Mouse (Mus musculus) cerebellum, postnatal 14 days (tissue): Measurements from ENCODE around the gene Olfr1408.

Experiments
- DNase-seq, 2 experiments: peaks; one replicate each; pipeline ENCODE4 v3.0.0; 2021; ENCODE audit warnings: mixed read lengths in 2 of 2

The Olfr1408 gene

DNA sequence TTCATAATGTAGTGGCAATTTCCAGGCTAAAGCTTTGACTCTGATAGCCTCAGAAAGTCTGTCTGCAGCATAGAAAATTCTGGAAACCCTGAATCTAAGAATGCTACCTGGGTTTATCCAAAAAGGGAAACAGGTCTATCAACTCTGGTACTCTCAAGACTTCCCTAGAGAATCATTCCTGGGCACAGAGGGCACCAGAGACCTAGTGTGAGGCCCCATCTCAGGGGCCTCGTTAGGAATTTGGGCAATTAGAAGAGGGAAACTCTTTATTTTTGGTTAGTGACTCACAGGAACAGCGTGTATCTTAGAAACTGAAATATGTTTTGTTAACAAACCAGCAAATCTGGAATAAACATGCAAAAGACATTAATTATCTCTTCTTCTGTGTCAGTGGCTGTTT, at the start of gene Olfr1408:
Gene Olfr1408 (minus strand): TSS at position 101 of the 400 bp plus-strand sequence.
- no peak for DNase-seq

GRCm38 (mm10) chr1:173174154-173174842, 37.1 kb upstream of the Olfr1408 start:
- no peak for DNase-seq
